Mouse (Mus musculus): ENCODE results near the gene Rgs7. TPM values are rescaled to one million over a fixed set of nuclear protein-coding genes. Genes with fewer than 3 reads are reported as not detected.

The Rgs7 gene
- polyA plus RNA-seq, 1 experiment: 0.45 TPM

DNA sequence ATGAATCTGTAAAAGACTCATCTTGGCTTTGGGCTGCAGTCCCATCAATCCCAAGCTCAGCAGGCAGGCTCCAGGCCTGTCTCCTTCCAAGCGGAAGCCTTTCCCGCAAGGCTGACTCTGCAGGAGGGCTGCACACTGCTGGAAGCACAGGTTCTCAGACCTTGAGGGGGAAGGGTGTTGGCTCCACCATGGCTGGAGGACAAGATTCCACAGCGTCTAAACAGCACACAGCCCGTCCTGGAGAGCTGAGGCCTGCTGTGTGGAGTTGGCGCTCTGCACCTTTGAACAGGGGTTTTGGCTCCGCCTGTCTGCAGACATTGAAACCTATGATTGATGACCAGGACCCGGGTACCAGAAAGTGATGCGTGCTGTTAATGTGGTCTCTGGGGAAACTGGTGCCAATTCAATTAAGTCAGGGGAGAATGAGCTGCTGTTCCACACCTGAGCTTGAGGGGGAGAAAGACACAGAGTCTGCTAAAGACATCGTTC, 463.5 kb downstream of the Rgs7 start:
- 21% methylated on average over 9 of the region's 9 CpGs for WGBS

DNA sequence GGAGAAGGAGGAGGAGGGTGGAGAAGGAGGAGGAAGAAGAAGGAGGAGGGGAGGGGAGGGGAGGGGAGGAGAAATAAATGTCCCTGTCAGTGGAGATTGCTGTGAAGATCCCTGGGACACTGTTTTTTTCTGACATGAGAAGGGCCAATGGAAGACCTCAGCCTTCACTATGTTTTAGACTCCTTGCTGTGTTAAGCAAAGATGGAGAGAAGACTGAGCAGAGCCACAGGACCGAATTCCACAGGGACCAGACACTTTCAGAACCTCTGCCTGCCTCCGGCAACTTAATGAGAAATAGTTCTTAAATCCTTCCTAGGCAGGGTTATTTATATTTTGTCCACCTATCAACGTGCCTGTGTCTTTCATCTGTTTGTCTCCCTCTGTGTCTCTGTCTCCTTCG, 464.0 kb downstream of the Rgs7 start:
- H3K4me3 ChIP-seq (replicated peaks; ENCODE audit: extremely low read depth, low read depth, low read length): no peak overlapping the region
- no peaks in the 10 kb centered on the region for H3K4me1 ChIP-seq (ENCODE audit: control insufficient read depth, insufficient read depth, low read length)
- TF ChIP-seq CTCF (IDR thresholded peaks at IDR 0.05; ENCODE audit: insufficient read depth, low read length) (no peak), POLR2A (IDR thresholded peaks at IDR 0.05; ENCODE audit: borderline replicate concordance, extremely low read depth, low read depth, low read length) (no peak)
- no peak for DNase-seq
- WGBS: 26% methylated on average over 4 of the region's 4 CpGs

More for the DNA sequence above, 463.5 kb downstream of the Rgs7 start:
- H3K4me1 ChIP-seq (ENCODE audit: control insufficient read depth, insufficient read depth, low read length): no peaks in the 10 kb centered on the region
- TF ChIP-seq POLR2A (IDR thresholded peaks at IDR 0.05; ENCODE audit: borderline replicate concordance, extremely low read depth, low read depth, low read length): no peak
- TF ChIP-seq CTCF (IDR thresholded peaks at IDR 0.05; ENCODE audit: insufficient read depth, low read length): no peak
- DNase-seq: no peak
- no peak overlapping the region for H3K4me3 ChIP-seq (replicated peaks; ENCODE audit: extremely low read depth, low read depth, low read length)

DNA sequence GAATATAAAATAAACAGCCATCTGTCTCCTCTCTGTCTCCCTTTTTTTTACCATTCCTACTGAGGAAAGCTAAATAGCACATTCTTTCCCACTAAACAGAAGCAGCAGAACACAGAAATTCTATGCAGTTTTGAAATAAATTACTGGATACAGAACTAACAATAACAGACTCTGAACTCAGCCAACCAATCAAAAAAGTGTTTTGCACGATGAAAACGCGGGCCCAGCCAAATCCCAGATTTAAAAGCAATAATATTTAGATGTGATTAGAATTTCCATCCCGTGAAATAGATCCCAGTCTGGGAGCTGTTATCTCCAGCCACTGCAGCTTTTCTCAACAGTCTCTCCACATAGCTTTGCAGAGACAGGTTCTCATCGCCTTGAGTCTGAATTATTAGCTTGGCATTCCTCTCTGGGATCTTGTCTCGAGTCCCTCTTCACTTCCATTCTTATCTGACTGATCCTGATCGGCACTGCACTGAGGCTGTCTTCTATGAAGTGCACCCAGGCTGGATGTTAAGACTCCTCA, 466.5 kb downstream of the Rgs7 start:
- TF ChIP-seq POLR2A (IDR thresholded peaks at IDR 0.05; ENCODE audit: borderline replicate concordance, extremely low read depth, low read depth, low read length): no peak
- no peak for TF ChIP-seq CTCF (IDR thresholded peaks at IDR 0.05; ENCODE audit: insufficient read depth, low read length)
- WGBS: 46% methylated on average over 7 of the region's 7 CpGs
- no peaks in the 10 kb centered on the region for H3K4me1 ChIP-seq (ENCODE audit: control insufficient read depth, insufficient read depth, low read length)

DNA sequence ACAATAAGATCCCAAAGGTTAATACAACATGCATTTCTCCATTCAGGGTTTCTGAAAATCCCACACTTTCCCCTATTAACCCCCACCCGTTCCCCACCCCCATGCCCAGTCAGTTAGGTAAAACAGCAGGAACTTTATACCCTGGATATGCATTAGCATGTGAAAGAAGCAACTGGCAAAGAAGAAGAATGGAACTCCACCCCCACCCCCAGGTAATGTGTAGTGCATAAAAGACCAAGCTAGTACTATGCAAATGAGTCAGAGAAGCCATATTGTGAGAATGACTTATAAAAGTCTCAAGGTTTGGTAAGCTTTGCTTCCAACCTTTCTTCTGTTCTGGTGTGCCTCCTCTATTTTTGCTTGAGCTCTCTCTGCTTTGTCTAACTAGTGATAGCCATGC, 468.2 kb downstream of the Rgs7 start:
- no peak for TF ChIP-seq CTCF (IDR thresholded peaks at IDR 0.05; ENCODE audit: insufficient read depth, low read length)
- no peak for TF ChIP-seq POLR2A (IDR thresholded peaks at IDR 0.05; ENCODE audit: borderline replicate concordance, extremely low read depth, low read depth, low read length)
- H3K4me3 ChIP-seq (replicated peaks; ENCODE audit: extremely low read depth, low read depth, low read length): no peak overlapping the region
- DNase-seq: no peak
- H3K4me1 ChIP-seq (ENCODE audit: control insufficient read depth, insufficient read depth, low read length): no peaks in the 10 kb centered on the region
- WGBS: 71% methylated on average over 1 of the region's 1 CpGs

More for the DNA sequence above, 466.5 kb downstream of the Rgs7 start:
- no peak overlapping the region for H3K4me3 ChIP-seq (replicated peaks; ENCODE audit: extremely low read depth, low read depth, low read length)
- DNase-seq: no peak

Other genes with a start within 250 kb of the Rgs7 start
- gene Kmo, start 127.9 kb upstream of the Rgs7 start, polyA plus RNA-seq (2012; rRNA removed): 1.1 and 1.8 TPM in 2 replicates
- gene Fh1, start 133.1 kb upstream of the Rgs7 start, polyA plus RNA-seq (2012; rRNA removed): 14.0 and 25.1 TPM in 2 replicates
- 1.7 and 3.6 TPM in 2 replicates for gene Opn3, start 200.3 kb upstream of the Rgs7 start, polyA plus RNA-seq (2012; rRNA removed)
- 8.0 and 16.3 TPM in 2 replicates for gene Chml, start 200.4 kb upstream of the Rgs7 start, polyA plus RNA-seq (2012; rRNA removed)
- gene Wdr64, start 206.1 kb upstream of the Rgs7 start, polyA plus RNA-seq (2012; rRNA removed): not detected in 2 replicates

Measured in lung, adult 2 months (tissue).